Mouse (Mus musculus): ENCODE data around the gene Snrpd3. TPM values are rescaled to one million over a fixed set of nuclear protein-coding genes. Genes with fewer than 3 reads are reported as not detected.
"Not testable (repeated sequence)": the region's sequence is repeated elsewhere in the genome, so short reads cannot be mapped to it uniquely, and the experiment has no call there.

Gene Snrpd3
- polyA plus RNA-seq, 1 experiment, result 7.4 TPM

GRCm38 (mm10) chr10:75564687-75565265, 47.4 kb downstream of the Snrpd3 start:
- H3K27ac ChIP-seq (ENCODE audit: insufficient read depth, low read depth, low read length), result peak overlapping the region; percentile 95
- H3K36me3 ChIP-seq (ENCODE audit: control insufficient read depth, insufficient read depth, low read length), result peaks cover 3% of the 10 kb centered on the region; the same call in 1 of the 2 replicates
- WGBS, result 81% methylated on average over 12 of the region's 12 CpGs
- H3K27me3 ChIP-seq (ENCODE audit: control insufficient read depth, insufficient read depth, low read length), result peaks cover 11% of the 10 kb centered on the region
- peaks cover 13% of the 10 kb centered on the region for H3K4me1 ChIP-seq (ENCODE audit: control insufficient read depth, insufficient read depth, insufficient read length, low read length)
- no peak for TF ChIP-seq POLR2A (IDR thresholded peaks at IDR 0.05; ENCODE audit: low read depth, low read length)
- TF ChIP-seq CTCF (IDR thresholded peaks at IDR 0.05; ENCODE audit: extremely low read depth, insufficient read length, insufficient replicate concordance, low read depth, low read length), result no peak
- peak overlapping the region; percentile 64 for H3K4me3 ChIP-seq (ENCODE audit: low read depth, low read length)

- Histone ChIP-seq H3K27ac (ENCODE audit: insufficient read depth, low read depth, low read length) (peak overlapping the region; percentile 95), H3K27me3 (ENCODE audit: control insufficient read depth, insufficient read depth, low read length) (peaks cover 7% of the 10 kb centered on the region; the same call in 1 of the 2 replicates), H3K4me1 (ENCODE audit: control insufficient read depth, insufficient read depth, insufficient read length, low read length) (peaks cover 8% of the 10 kb centered on the region; the same call in 1 of the 2 replicates), H3K4me3 (ENCODE audit: low read depth, low read length) (peak overlapping the region; percentile 64), H3K36me3 (ENCODE audit: control insufficient read depth, insufficient read depth, low read length) (peaks cover 3% of the 10 kb centered on the region; the same call in 1 of the 2 replicates)
- WGBS, result 15% methylated on average over 6 of the region's 6 CpGs
- TF ChIP-seq POLR2A (IDR thresholded peaks at IDR 0.05; ENCODE audit: low read depth, low read length), result no peak; the same call in 1 of the 2 replicates
Observed at GRCm38 (mm10) chr10:75565436-75565835, 48.1 kb downstream of the Snrpd3 start.

DNA sequence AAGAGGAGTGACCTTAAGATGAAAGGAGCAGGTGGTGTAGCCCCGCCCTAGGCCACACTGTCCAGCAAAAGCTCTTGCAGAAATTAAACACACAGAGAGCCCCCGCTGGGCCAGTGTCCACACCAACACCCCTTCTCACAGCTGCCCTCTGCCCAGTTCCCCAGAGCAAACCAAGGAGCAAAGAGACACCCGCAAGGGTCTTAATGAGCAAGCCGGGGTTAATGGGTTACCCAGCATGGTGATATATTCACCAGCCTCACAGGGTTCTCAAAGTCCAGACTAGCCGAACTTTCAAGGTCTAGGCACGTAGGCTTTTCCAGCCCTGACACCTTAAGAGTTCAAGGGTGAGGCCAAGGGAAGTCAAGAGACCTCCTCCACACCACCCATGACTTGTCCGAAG, 48.6 kb downstream of the Snrpd3 start:
- Histone ChIP-seq H3K27me3 (ENCODE audit: control insufficient read depth, insufficient read depth, low read length) (0 out of 2 replicates have a peak, but pooled peaks cover 2% of the 10 kb centered on the region), H3K36me3 (ENCODE audit: control insufficient read depth, insufficient read depth, low read length) (peaks cover 3% of the 10 kb centered on the region; the same call in 1 of the 2 replicates), H3K4me3 (ENCODE audit: low read depth, low read length) (peak overlapping the region; percentile 64), H3K4me1 (ENCODE audit: control insufficient read depth, insufficient read depth, insufficient read length, low read length) (peaks cover 8% of the 10 kb centered on the region; the same call in 1 of the 2 replicates), H3K27ac (ENCODE audit: insufficient read depth, low read depth, low read length) (peak overlapping the region; percentile 95)
- no peak for TF ChIP-seq CTCF (IDR thresholded peaks at IDR 0.05; ENCODE audit: extremely low read depth, insufficient read length, insufficient replicate concordance, low read depth, low read length)
- no peak for TF ChIP-seq POLR2A (IDR thresholded peaks at IDR 0.05; ENCODE audit: low read depth, low read length)
- 28% methylated on average over 7 of the region's 7 CpGs for WGBS

- TF ChIP-seq CTCF (IDR thresholded peaks at IDR 0.05; ENCODE audit: extremely low read depth, insufficient read length, insufficient replicate concordance, low read depth, low read length) (peak; percentile 24; the same call in 1 of the 2 replicates), POLR2A (IDR thresholded peaks at IDR 0.05; ENCODE audit: low read depth, low read length) (no peak)
- H3K4me1 ChIP-seq (ENCODE audit: control insufficient read depth, insufficient read depth, insufficient read length, low read length), result peaks cover 8% of the 10 kb centered on the region; the same call in 1 of the 2 replicates
- peaks cover 3% of the 10 kb centered on the region; the same call in 1 of the 2 replicates for H3K36me3 ChIP-seq (ENCODE audit: control insufficient read depth, insufficient read depth, low read length)
- H3K27me3 ChIP-seq (ENCODE audit: control insufficient read depth, insufficient read depth, low read length), result no peaks in the 10 kb centered on the region
- WGBS, result 74% methylated on average over 5 of the region's 5 CpGs
- H3K4me3 ChIP-seq (ENCODE audit: low read depth, low read length), result peak overlapping the region; percentile 64
- H3K27ac ChIP-seq (ENCODE audit: insufficient read depth, low read depth, low read length), result peak overlapping the region; percentile 95
Observed at GRCm38 (mm10) chr10:75566321-75566720, 49.0 kb downstream of the Snrpd3 start.

GRCm38 (mm10) chr10:75566765-75567164, 49.4 kb downstream of the Snrpd3 start:
- H3K27me3 ChIP-seq (ENCODE audit: control insufficient read depth, insufficient read depth, low read length); H3K36me3 ChIP-seq (ENCODE audit: control insufficient read depth, insufficient read depth, low read length); H3K4me1 ChIP-seq (ENCODE audit: control insufficient read depth, insufficient read depth, insufficient read length, low read length); H3K27ac ChIP-seq (ENCODE audit: insufficient read depth, low read depth, low read length); H3K4me3 ChIP-seq (ENCODE audit: low read depth, low read length): not testable (repeated sequence)
- 74% methylated on average over 2 of the region's 2 CpGs for WGBS

- no peak for TF ChIP-seq CTCF (IDR thresholded peaks at IDR 0.05; ENCODE audit: extremely low read depth, insufficient read length, insufficient replicate concordance, low read depth, low read length)
- Histone ChIP-seq H3K4me1 (ENCODE audit: control insufficient read depth, insufficient read depth, insufficient read length, low read length) (peaks cover 6% of the 10 kb centered on the region), H3K36me3 (ENCODE audit: control insufficient read depth, insufficient read depth, low read length) (peaks cover 5% of the 10 kb centered on the region), H3K27me3 (ENCODE audit: control insufficient read depth, insufficient read depth, low read length) (no peaks in the 10 kb centered on the region), H3K27ac (ENCODE audit: insufficient read depth, low read depth, low read length) (no peak overlapping the region), H3K4me3 (ENCODE audit: low read depth, low read length) (peak overlapping the region; percentile 53)
- WGBS, result 61% methylated on average over 5 of the region's 5 CpGs
Observed at GRCm38 (mm10) chr10:75568029-75568428, 50.7 kb downstream of the Snrpd3 start.

GRCm38 (mm10) chr10:75568441-75568840, 51.1 kb downstream of the Snrpd3 start:
- TF ChIP-seq CTCF (IDR thresholded peaks at IDR 0.05; ENCODE audit: extremely low read depth, insufficient read length, insufficient replicate concordance, low read depth, low read length) (no peak), POLR2A (IDR thresholded peaks at IDR 0.05; ENCODE audit: low read depth, low read length) (no peak)
- peak overlapping the region; percentile 53 for H3K4me3 ChIP-seq (ENCODE audit: low read depth, low read length)
- peaks cover 7% of the 10 kb centered on the region for H3K36me3 ChIP-seq (ENCODE audit: control insufficient read depth, insufficient read depth, low read length)
- H3K4me1 ChIP-seq (ENCODE audit: control insufficient read depth, insufficient read depth, insufficient read length, low read length), result peaks cover 6% of the 10 kb centered on the region
- no peaks in the 10 kb centered on the region for H3K27me3 ChIP-seq (ENCODE audit: control insufficient read depth, insufficient read depth, low read length)
- 27% methylated on average over 11 of the region's 11 CpGs for WGBS
- no peak overlapping the region for H3K27ac ChIP-seq (ENCODE audit: insufficient read depth, low read depth, low read length)
